Mouse (Mus musculus): ENCODE measurements around the gene Hoxb1.

- TF ChIP-seq POLR2A (IDR thresholded peaks at IDR 0.05; ENCODE audit: insufficient read length, low read depth) (no peak), MAX (IDR thresholded peaks at IDR 0.05; ENCODE audit: low read depth) (no peak), E2F4 (IDR thresholded peaks at IDR 0.05; ENCODE audit: insufficient read depth) (no peak), TCF12 (IDR thresholded peaks at IDR 0.05; ENCODE audit: insufficient read depth, poor library complexity, severe bottlenecking) (no peak), MYOD1 (IDR thresholded peaks at IDR 0.05; ENCODE audit: control insufficient read depth in 1 of 3, insufficient read length in 2 of 3, low read depth in 2 of 3) (no peak), USF1 (IDR thresholded peaks at IDR 0.05; ENCODE audit: low read depth) (no peak), CEBPB (IDR thresholded peaks at IDR 0.05; ENCODE audit: insufficient read depth, poor library complexity, severe bottlenecking) (no peak), SRF (IDR thresholded peaks at IDR 0.05; ENCODE audit: control insufficient read depth, insufficient read length, low read depth) (no peak)
Observed at GRCm38 (mm10) chr11:96404016-96404604, 38.6 kb downstream of the Hoxb1 start.

All from myocyte (in vitro differentiated cells).